Mouse (Mus musculus): ENCODE data around the gene Uhrf1.

DNA sequence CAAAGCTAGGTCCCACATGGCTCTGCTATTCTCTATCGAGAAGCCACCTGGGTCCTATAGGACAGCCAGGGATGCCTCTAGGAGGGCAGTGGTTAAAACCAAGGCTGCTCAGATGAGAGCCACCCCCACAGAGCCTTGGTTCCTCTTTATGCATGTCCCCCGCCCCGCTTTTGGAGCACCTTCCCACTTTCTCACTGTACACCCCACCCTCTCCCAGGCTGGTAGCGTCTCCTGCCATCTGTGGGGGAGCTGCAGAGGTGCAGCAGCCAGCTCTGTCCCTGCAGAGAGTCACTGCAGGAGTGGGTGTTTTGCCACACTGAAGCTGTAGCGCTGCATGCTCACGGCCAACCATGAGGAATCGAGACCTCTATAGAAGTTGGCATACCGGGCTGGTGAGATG, 19.8 kb upstream of the Uhrf1 start:
- TF ChIP-seq CTCF (IDR thresholded peaks at IDR 0.05; ENCODE audit: low read depth, low read length): no peak
- TF ChIP-seq POLR2A (IDR thresholded peaks at IDR 0.05; ENCODE audit: borderline replicate concordance, low read depth, low read length): no peak
